Mouse (Mus musculus) MEL (cell line): Measurements from ENCODE around the gene Stag1.

Experiments used
- CTCF ChIP-seq, 3 experiments: IDR thresholded peaks in 2 of 3; conservative IDR thresholded peaks in 1 of 3; 2 replicates each; pipeline ENCODE4 v1.5.1; 2011 to 2012; ENCODE audit warnings: low read length in 3 of 3, low read depth in 2 of 3, mild to moderate bottlenecking in 2 of 3, improper control_type of control experiment in 1 of 3, inconsistent platforms in 1 of 3, mixed read lengths in 1 of 3, moderate library complexity in 1 of 3; ENCODE audit not compliant: control insufficient read depth in 1 of 3, insufficient read depth in 1 of 3, poor library complexity in 1 of 3, severe bottlenecking in 1 of 3
- HCFC1 ChIP-seq: IDR thresholded peaks from 2 replicates; pipeline ENCODE4 v1.6.1; 2012; ENCODE audit warnings: low read depth, mild to moderate bottlenecking, inconsistent platforms, low read length, improper control_type of control experiment, moderate library complexity
- MAZ ChIP-seq: IDR thresholded peaks from 2 replicates; pipeline ENCODE4 v1.6.1; 2012; ENCODE audit warnings: low read depth, mild to moderate bottlenecking, inconsistent platforms, low read length, improper control_type of control experiment
- MYC ChIP-seq: IDR thresholded peaks from 2 replicates; pipeline ENCODE4 v1.6.1; 2011; ENCODE audit warnings: low read depth, mild to moderate bottlenecking, low read length, improper control_type of control experiment, moderate library complexity
- POLR2A ChIP-seq, 2 experiments: IDR thresholded peaks; 2 replicates each; pipeline ENCODE4 v1.6.1; 2011 to 2012; ENCODE audit warnings: low read length in 2 of 2, mild to moderate bottlenecking in 2 of 2, control low read depth in 1 of 2, improper control_type of control experiment in 1 of 2, low read depth in 1 of 2, moderate library complexity in 1 of 2; ENCODE audit not compliant: control insufficient read depth in 1 of 2, insufficient read depth in 1 of 2, poor library complexity in 1 of 2
- POLR2AphosphoS2 ChIP-seq: IDR thresholded peaks from 2 replicates; pipeline ENCODE4 v1.6.1; 2011; ENCODE audit warnings: low read length, improper control_type of control experiment
- RAD21 ChIP-seq: IDR thresholded peaks from 2 replicates; pipeline ENCODE4 v1.6.1; 2011; ENCODE audit warnings: mild to moderate bottlenecking, low read depth, low read length, improper control_type of control experiment
- SIN3A ChIP-seq: IDR thresholded peaks from 2 replicates; pipeline ENCODE4 v1.6.1; 2012; ENCODE audit warnings: low read length, improper control_type of control experiment, inconsistent platforms
- SMC3 ChIP-seq: IDR thresholded peaks from 2 replicates; pipeline ENCODE4 v1.6.1; 2011; ENCODE audit warnings: low read depth, low read length, improper control_type of control experiment
- TBP ChIP-seq: IDR thresholded peaks from 2 replicates; pipeline ENCODE4 v1.8.0; 2011; ENCODE audit warnings: low read depth, low read length, improper control_type of control experiment
- TCF12 ChIP-seq: IDR thresholded peaks from 2 replicates; pipeline ENCODE4 v1.6.1; 2014; ENCODE audit warnings: low read depth, mild to moderate bottlenecking, inconsistent platforms, low read length, improper control_type of control experiment, moderate library complexity
- USF1 ChIP-seq: IDR thresholded peaks from 2 replicates; pipeline ENCODE4 v1.6.1; 2014; ENCODE audit warnings: low read depth, mild to moderate bottlenecking, inconsistent platforms, low read length, improper control_type of control experiment, moderate library complexity
- USF2 ChIP-seq, 2 experiments: IDR thresholded peaks; 2 replicates each; pipeline ENCODE4 v1.6.1; 2011 to 2012; ENCODE audit warnings: improper control_type of control experiment in 2 of 2, low read length in 2 of 2, borderline replicate concordance in 1 of 2, inconsistent platforms in 1 of 2, low read depth in 1 of 2, mild to moderate bottlenecking in 1 of 2; ENCODE audit not compliant: insufficient read depth in 1 of 2
- ZNF384 ChIP-seq: IDR thresholded peaks from 2 replicates; pipeline ENCODE4 v1.6.1; 2012; ENCODE audit warnings: low read depth, mild to moderate bottlenecking, inconsistent platforms, low read length, improper control_type of control experiment

GRCm38 (mm10) chr9:100647774-100648323, 50.3 kb downstream of the Stag1 start:
- no peak for TF ChIP-seq RAD21
- TF ChIP-seq CTCF (IDR thresholded peaks at IDR 0.05 in 2 of 3, conservative IDR thresholded peaks at IDR 0.05 in 1 of 3; ENCODE audit: control insufficient read depth in 1 of 3, insufficient read depth in 1 of 3, low read depth in 2 of 3, low read length in 3 of 3, poor library complexity in 1 of 3, severe bottlenecking in 1 of 3), result no peak
- no peak for TF ChIP-seq USF2 (IDR thresholded peaks at IDR 0.05; ENCODE audit: borderline replicate concordance in 1 of 2, insufficient read depth in 1 of 2, low read depth in 1 of 2, low read length in 2 of 2)
- TF ChIP-seq HCFC1, result no peak
- peak; percentile 40; the same call in 1 of the 2 replicates for TF ChIP-seq TCF12
- no peak for TF ChIP-seq POLR2A (IDR thresholded peaks at IDR 0.05; ENCODE audit: control insufficient read depth in 1 of 2, insufficient read depth in 1 of 2, low read depth in 1 of 2, low read length in 2 of 2, poor library complexity in 1 of 2)
- TF ChIP-seq SIN3A, result peak; percentile 75
- no peak for TF ChIP-seq SMC3
- TF ChIP-seq TBP, result no peak
- TF ChIP-seq USF1, result 0 out of 2 replicates have a peak, but pooled peaks have one; percentile 5
- no peak for TF ChIP-seq MAZ
- TF ChIP-seq POLR2AphosphoS2, result no peak
- no peak for TF ChIP-seq ZNF384
- TF ChIP-seq MYC, result peak; percentile 67; the same call in 1 of the 2 replicates
